Mouse (Mus musculus) cortical plate, adult 2 months (tissue): ENCODE measurements around the gene Magi1.

Source experiments
- CTCF ChIP-seq: fragments of 200-500 bp; IDR thresholded peaks from 2 replicates; pipeline ENCODE4 v1.5.1; 2011; ENCODE audit warnings: mild to moderate bottlenecking, control low read depth, low read length; ENCODE audit not compliant: insufficient read depth; ENCODE audit errors: extremely low read depth
- POLR2A ChIP-seq: fragments of 200-500 bp; IDR thresholded peaks from 2 replicates; pipeline ENCODE4 v1.6.1; 2011; ENCODE audit warnings: mild to moderate bottlenecking, low read length, control low read depth; ENCODE audit not compliant: insufficient read depth; ENCODE audit errors: extremely low read depth

- no peak for TF ChIP-seq POLR2A
- no peak for TF ChIP-seq CTCF
These were observed 347.4 kb downstream of the Magi1 start for GRCm38 (mm10) chr6:93936359-93936758.
